Mouse (Mus musculus) forebrain, embryonic 15.5 days (tissue): ENCODE data around the gene Zfyve9. TPM values are rescaled to one million over a fixed set of nuclear protein-coding genes. Genes with fewer than 3 reads are reported as not detected.

ENCODE experiments used
- ATAC-seq: fragments of 200-750 bp; cut with Nextera tagmentation; replicated peaks from 2 replicates; pipeline ENCODE4 v1.8.0; 2017; ENCODE audit warnings: mild to moderate bottlenecking, moderate TSS enrichment, moderate library complexity
- H3K27ac ChIP-seq: fragments of 300-500 bp; sonication (generic); replicated peaks from 2 replicates; pipeline ENCODE4 v1.5.1; 2015; ENCODE audit warnings: mild to moderate bottlenecking, inconsistent platforms
- H3K27me3 ChIP-seq: fragments of 300-500 bp; sonication (generic); 2 replicates; pipeline ENCODE4 v1.6.1; 2015; ENCODE audit warnings: inconsistent platforms
- H3K36me3 ChIP-seq: fragments of 300-500 bp; sonication (generic); 2 replicates; pipeline ENCODE4 v1.6.1; 2015; ENCODE audit warnings: mild to moderate bottlenecking, inconsistent platforms
- H3K4me1 ChIP-seq: fragments of 300-500 bp; sonication (generic); 2 replicates; pipeline ENCODE4 v1.6.1; 2015; ENCODE audit warnings: inconsistent platforms
- H3K4me2 ChIP-seq: fragments of 300-500 bp; sonication (generic); replicated peaks from 2 replicates; pipeline ENCODE4 v1.6.1; 2015; ENCODE audit warnings: mild to moderate bottlenecking, inconsistent platforms
- H3K4me3 ChIP-seq: fragments of 300-500 bp; sonication (generic); 2 replicates; pipeline ENCODE4 v1.5.1; 2015; ENCODE audit warnings: mild to moderate bottlenecking, inconsistent platforms
- H3K9ac ChIP-seq: fragments of 300-500 bp; sonication (generic); replicated peaks from 2 replicates; pipeline ENCODE4 v1.6.1; 2015; ENCODE audit warnings: mild to moderate bottlenecking, inconsistent platforms
- H3K9me3 ChIP-seq: fragments of 300-500 bp; sonication (generic); 2 replicates; pipeline ENCODE4 v1.6.1; 2016; ENCODE audit warnings: inconsistent platforms
- WGBS: fragments of 180-500 bp; shearing (Covaris S2); methylation state at CpG from one replicate; pipeline ENCODE4 v1.1.7; 2015; ENCODE audit warnings: mixed read lengths; 5-methylcytosine and 5-hydroxymethylcytosine counted together
- polyA plus RNA-seq: library from polyadenylated mRNA; unstranded; fragments of >200 nt; fragmentation: Nextera tagmentation; extraction: Ambion mirVana; gene quantifications from 2 replicates; pipeline ENCODE4 v1.2.1, GENCODE M21; 2015

Gene Zfyve9
- polyA plus RNA-seq, 1 experiment from 2014 or later: 6.6 TPM

- H3K9ac ChIP-seq: no peak overlapping the region
- no peak for ATAC-seq
- no peaks in the 10 kb centered on the region for H3K9me3 ChIP-seq
- no peaks in the 10 kb centered on the region for H3K27me3 ChIP-seq
- H3K4me3 ChIP-seq: no peak overlapping the region
- WGBS: 39% methylated on average over 8 of the region's 8 CpGs
- H3K4me2 ChIP-seq: no peak overlapping the region
- H3K27ac ChIP-seq: no peak overlapping the region
- H3K4me1 ChIP-seq: peaks cover 16% of the 10 kb centered on the region
- H3K36me3 ChIP-seq: no peaks in the 10 kb centered on the region
Measured at GRCm38 (mm10) chr4:108782421-108783085, 2.0 kb upstream of the Zfyve9 start.

DNA sequence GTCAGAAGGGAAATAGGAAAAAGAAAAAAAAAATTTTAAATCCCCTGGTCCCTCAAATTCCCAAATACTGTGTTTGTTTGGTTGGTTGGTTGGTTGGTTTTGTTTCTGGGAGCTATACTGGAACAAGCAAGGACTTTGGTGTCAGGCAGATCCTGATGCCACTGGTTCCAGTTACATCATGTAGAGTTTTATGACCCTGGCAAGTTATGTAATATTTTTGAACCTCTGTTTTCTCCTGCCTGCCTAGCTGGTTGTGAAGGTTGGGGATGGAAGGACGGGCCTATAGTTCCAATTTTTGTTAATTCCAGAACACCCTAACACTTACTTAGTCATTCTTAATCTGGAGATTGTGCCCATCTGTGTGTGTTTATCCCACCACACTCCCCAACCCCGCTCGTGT is 998 bp upstream of the Zfyve9 start:
- peak overlapping the region; percentile 74; the same call in 1 of the 2 replicates for H3K4me3 ChIP-seq
- H3K4me1 ChIP-seq: peaks cover 16% of the 10 kb centered on the region
- no peak overlapping the region for H3K27ac ChIP-seq
- no peak for ATAC-seq
- WGBS: 33% methylated on average over 3 of the region's 3 CpGs
- peak overlapping the region; percentile 57 for H3K4me2 ChIP-seq
- H3K27me3 ChIP-seq: no peaks in the 10 kb centered on the region
- H3K9me3 ChIP-seq: no peaks in the 10 kb centered on the region
- H3K9ac ChIP-seq: peak overlapping the region; percentile 97
- no peaks in the 10 kb centered on the region for H3K36me3 ChIP-seq

DNA sequence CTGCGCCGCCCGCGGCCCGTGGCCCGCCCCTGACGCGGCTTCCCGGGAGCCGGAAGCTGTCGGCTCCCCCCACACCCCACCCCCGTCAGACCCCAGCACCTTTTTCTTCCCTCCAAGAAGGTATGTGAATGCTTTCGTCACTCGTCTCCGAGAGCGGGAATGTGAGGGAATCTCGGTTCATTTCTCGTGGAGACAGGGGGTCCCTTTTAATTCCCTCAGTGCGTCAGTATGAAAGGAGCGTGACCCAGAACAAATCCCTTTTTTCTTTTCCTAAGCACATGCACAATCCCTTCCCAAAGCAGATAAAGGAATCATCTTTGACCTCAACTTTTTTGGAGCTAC is 237 bp upstream of the Zfyve9 start:
- no peak for ATAC-seq
- WGBS: 0% methylated on average over 19 of the region's 20 CpGs
- H3K4me1 ChIP-seq: peaks cover 16% of the 10 kb centered on the region
- H3K9ac ChIP-seq: peak overlapping the region; percentile 97
- H3K27ac ChIP-seq: peak overlapping the region; percentile 96
- H3K27me3 ChIP-seq: no peaks in the 10 kb centered on the region
- H3K4me3 ChIP-seq: peak overlapping the region; percentile 74
- no peaks in the 10 kb centered on the region for H3K36me3 ChIP-seq
- no peaks in the 10 kb centered on the region for H3K9me3 ChIP-seq
- H3K4me2 ChIP-seq: peak overlapping the region; percentile 57

- H3K36me3 ChIP-seq: no peaks in the 10 kb centered on the region
- peak overlapping the region; percentile 97 for H3K9ac ChIP-seq
- peak overlapping the region; percentile 74 for H3K4me3 ChIP-seq
- peak overlapping the region; percentile 96 for H3K27ac ChIP-seq
- H3K4me2 ChIP-seq: peak overlapping the region; percentile 57
- ATAC-seq: no peak
- no peaks in the 10 kb centered on the region for H3K27me3 ChIP-seq
- 0% methylated on average over 7 of the region's 7 CpGs for WGBS
- no peaks in the 10 kb centered on the region for H3K9me3 ChIP-seq
- peaks cover 16% of the 10 kb centered on the region for H3K4me1 ChIP-seq
Measured at GRCm38 (mm10) chr4:108779763-108780056, 888 bp downstream of the Zfyve9 start.

DNA sequence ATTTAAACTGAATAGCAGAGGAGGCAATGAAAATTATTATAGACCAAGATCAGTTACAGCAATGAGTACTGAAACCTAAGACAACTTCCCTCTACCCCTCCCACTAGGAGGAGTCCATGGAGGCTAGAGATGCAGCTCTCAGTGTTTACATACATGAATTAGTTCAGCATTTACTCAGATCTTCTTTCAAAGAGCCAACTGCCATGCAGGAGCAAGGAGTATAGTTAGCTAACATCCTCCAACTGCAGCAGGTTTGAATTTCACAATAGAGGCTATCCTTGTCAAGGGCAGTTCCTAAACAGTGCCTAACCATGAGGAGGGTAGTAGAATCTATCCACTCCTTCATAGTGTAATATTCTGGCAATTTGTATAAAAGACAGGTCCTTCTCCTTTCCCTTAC is 12.1 kb downstream of the Zfyve9 start:
- Histone ChIP-seq H3K9me3 (no peaks in the 10 kb centered on the region), H3K36me3 (no peaks in the 10 kb centered on the region), H3K27me3 (no peaks in the 10 kb centered on the region), H3K4me1 (no peaks in the 10 kb centered on the region), H3K9ac (no peak overlapping the region), H3K27ac (no peak overlapping the region), H3K4me3 (no peak overlapping the region), H3K4me2 (no peak overlapping the region)
- no peak for ATAC-seq

DNA sequence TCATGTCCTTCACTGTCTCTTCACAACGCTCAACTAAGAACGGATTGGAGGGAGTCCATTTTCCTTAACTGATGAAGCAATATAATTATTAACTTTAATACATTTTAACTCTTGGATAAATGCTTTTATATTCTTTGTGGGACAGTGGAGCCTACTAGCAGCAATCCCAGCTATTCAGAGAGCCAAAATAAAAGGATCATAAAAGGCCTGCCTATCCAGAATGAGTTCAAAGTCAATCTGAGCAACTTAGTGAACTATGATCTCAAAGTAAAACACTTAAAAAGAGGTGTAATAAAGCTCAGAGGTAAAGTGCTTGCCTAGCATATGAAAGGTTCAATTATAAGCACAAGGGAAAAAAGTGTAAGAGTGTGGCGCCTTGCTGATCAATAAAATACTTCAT is 21.0 kb downstream of the Zfyve9 start:
- H3K4me1 ChIP-seq: no peaks in the 10 kb centered on the region
- H3K4me2 ChIP-seq: no peak overlapping the region
- WGBS: 96% methylated on average over 3 of the region's 3 CpGs
- no peaks in the 10 kb centered on the region for H3K36me3 ChIP-seq
- H3K4me3 ChIP-seq: no peak overlapping the region
- no peak overlapping the region for H3K27ac ChIP-seq
- no peak overlapping the region for H3K9ac ChIP-seq
- H3K27me3 ChIP-seq: no peaks in the 10 kb centered on the region
- ATAC-seq: no peak
- no peaks in the 10 kb centered on the region for H3K9me3 ChIP-seq

- H3K4me3 ChIP-seq: no peak overlapping the region
- no peaks in the 10 kb centered on the region for H3K9me3 ChIP-seq
- H3K27ac ChIP-seq: no peak overlapping the region
- H3K36me3 ChIP-seq: no peaks in the 10 kb centered on the region
- H3K27me3 ChIP-seq: no peaks in the 10 kb centered on the region
- ATAC-seq: no peak
- no peaks in the 10 kb centered on the region for H3K4me1 ChIP-seq
- H3K4me2 ChIP-seq: no peak overlapping the region
- WGBS: 98% methylated on average over 3 of the region's 3 CpGs
- H3K9ac ChIP-seq: no peak overlapping the region
Measured at GRCm38 (mm10) chr4:108746160-108746873, 34.3 kb downstream of the Zfyve9 start.

DNA sequence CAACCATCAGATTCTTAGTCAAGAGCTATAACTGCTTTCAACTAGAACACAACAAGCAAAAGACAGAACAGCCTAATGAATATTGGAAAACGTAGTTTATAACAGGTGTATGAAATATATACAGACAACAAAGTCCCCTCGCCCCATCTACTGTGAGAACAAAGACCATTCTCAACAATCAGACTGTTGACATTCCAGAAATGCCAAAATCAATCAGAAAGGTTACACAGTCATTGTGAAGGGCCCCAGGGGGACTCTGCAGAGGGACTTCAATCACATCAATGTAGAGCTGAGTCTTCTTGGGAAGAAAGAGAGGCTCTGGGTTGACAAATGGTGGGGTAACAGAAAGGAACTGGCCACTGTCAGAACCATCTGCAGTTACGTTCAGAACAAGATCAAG is 49.0 kb downstream of the Zfyve9 start:
- no peaks in the 10 kb centered on the region for H3K4me1 ChIP-seq
- H3K9ac ChIP-seq: no peak overlapping the region
- 42% methylated on average over 3 of the region's 3 CpGs for WGBS
- no peak overlapping the region for H3K27ac ChIP-seq
- no peak for ATAC-seq
- H3K4me2 ChIP-seq: no peak overlapping the region
- H3K4me3 ChIP-seq: no peak overlapping the region
- no peaks in the 10 kb centered on the region for H3K27me3 ChIP-seq
- no peaks in the 10 kb centered on the region for H3K36me3 ChIP-seq
- no peaks in the 10 kb centered on the region for H3K9me3 ChIP-seq

- Histone ChIP-seq H3K9ac (no peak overlapping the region), H3K27ac (no peak overlapping the region), H3K27me3 (no peaks in the 10 kb centered on the region), H3K4me1 (no peaks in the 10 kb centered on the region), H3K4me2 (no peak overlapping the region), H3K36me3 (no peaks in the 10 kb centered on the region), H3K9me3 (no peaks in the 10 kb centered on the region), H3K4me3 (no peak overlapping the region)
- 85% methylated on average over 1 of the region's 1 CpGs for WGBS
- no peak for ATAC-seq
Measured at GRCm38 (mm10) chr4:108730450-108730849, 50.1 kb downstream of the Zfyve9 start.

DNA sequence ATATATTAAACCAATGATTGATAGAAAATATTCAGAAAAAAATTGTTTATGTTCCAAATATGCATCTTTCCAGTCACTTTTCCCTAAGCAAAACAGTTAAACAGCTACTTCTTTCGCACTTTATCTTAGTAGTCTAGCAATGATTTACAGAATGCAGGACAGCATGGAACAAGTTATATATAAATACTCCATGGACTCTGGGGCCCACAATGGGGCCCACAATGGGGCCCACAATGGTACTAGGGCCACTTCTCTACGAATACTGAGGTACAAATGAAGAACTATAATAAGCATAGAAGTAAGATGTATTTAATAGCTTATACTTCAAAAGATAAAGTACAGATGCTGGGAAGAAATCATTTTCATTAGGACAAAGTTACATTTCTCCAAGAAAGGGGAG is 56.5 kb downstream of the Zfyve9 start:
- Histone ChIP-seq H3K36me3 (peaks cover 7% of the 10 kb centered on the region; the same call in 1 of the 2 replicates), H3K4me1 (no peaks in the 10 kb centered on the region), H3K27me3 (no peaks in the 10 kb centered on the region), H3K9me3 (no peaks in the 10 kb centered on the region), H3K4me2 (no peak overlapping the region), H3K9ac (no peak overlapping the region), H3K4me3 (no peak overlapping the region), H3K27ac (no peak overlapping the region)
- WGBS: 87% methylated on average over 2 of the region's 2 CpGs
- ATAC-seq: no peak

DNA sequence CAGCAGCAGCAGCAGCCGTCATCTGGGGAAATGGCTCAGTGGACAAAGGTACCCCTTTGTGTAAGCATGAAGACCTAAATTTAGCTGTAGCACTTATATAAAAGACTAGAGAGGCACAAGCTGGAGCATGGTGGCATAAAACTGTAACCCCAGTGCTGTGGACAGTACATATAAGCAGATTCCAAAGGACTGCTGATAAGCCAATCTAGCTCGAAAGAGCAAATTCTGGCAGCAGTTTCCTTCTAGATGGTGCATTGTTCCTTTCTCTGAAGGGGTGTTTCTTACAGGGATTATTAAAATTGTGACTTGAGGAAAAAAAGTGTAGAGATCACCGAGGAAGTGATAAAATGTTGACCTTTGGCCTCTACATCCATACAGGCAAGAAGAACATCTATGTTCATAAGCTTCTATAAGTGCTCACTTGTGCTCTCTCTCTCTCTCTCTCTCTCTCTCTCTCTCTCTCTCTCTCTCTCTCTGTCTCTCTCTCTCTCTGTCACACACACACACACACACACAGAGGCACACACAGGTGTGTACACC is 59.3 kb downstream of the Zfyve9 start:
- ATAC-seq: no peak
- Histone ChIP-seq H3K4me2 (no peak overlapping the region), H3K4me1 (no peaks in the 10 kb centered on the region), H3K27ac (no peak overlapping the region), H3K4me3 (no peak overlapping the region), H3K9ac (no peak overlapping the region), H3K36me3 (peaks cover 11% of the 10 kb centered on the region; the same call in 1 of the 2 replicates), H3K27me3 (no peaks in the 10 kb centered on the region), H3K9me3 (no peaks in the 10 kb centered on the region)
- 84% methylated on average over 3 of the region's 3 CpGs for WGBS

- H3K27me3 ChIP-seq: no peaks in the 10 kb centered on the region
- no peaks in the 10 kb centered on the region for H3K9me3 ChIP-seq
- 76% methylated on average over 5 of the region's 5 CpGs for WGBS
- H3K4me1 ChIP-seq: no peaks in the 10 kb centered on the region
- no peak within 1 kb of the TSS for H3K27ac ChIP-seq
- H3K36me3 ChIP-seq: peaks cover 11% of the 10 kb centered on the region; the same call in 1 of the 2 replicates
- no peak within 1 kb of the TSS for H3K9ac ChIP-seq
- no peak for ATAC-seq
- no peak within 1 kb of the TSS for H3K4me3 ChIP-seq
- H3K4me2 ChIP-seq: no peak within 1 kb of the TSS
Measured at GRCm38 (mm10) chr4:108719349-108719748, 61.2 kb downstream of the Zfyve9 start, which contains the start of gene 3110021N24Rik. TSS of gene 3110021N24Rik (plus strand) at chr4:108719649.
